Mouse (Mus musculus) cortical plate, adult 2 months (tissue): ENCODE measurements around the gene Bmp2k. TPM values are rescaled to one million over a fixed set of nuclear protein-coding genes. Genes with fewer than 3 reads are reported as not detected.
"Not testable (repeated sequence)": the region's sequence is repeated elsewhere in the genome, so short reads cannot be mapped to it uniquely, and the experiment has no call there.

Experiments
- H3K27ac ChIP-seq: fragments of 200-500 bp; 2 replicates; pipeline ENCODE4 v1.5.1; 2012; ENCODE audit warnings: low read length, control low read depth, inconsistent platforms; ENCODE audit not compliant: insufficient read depth
- H3K4me1 ChIP-seq: fragments of 200-500 bp; 2 replicates; pipeline ENCODE4 v1.6.1; 2011; ENCODE audit warnings: low read length; ENCODE audit not compliant: control insufficient read depth, insufficient read depth
- H3K4me3 ChIP-seq: fragments of 200-500 bp; 2 replicates; pipeline ENCODE4 v1.5.1; 2011; ENCODE audit warnings: mild to moderate bottlenecking, low read length, control low read depth; ENCODE audit not compliant: insufficient read depth
- CTCF ChIP-seq: fragments of 200-500 bp; IDR thresholded peaks from 2 replicates; pipeline ENCODE4 v1.5.1; 2011; ENCODE audit warnings: mild to moderate bottlenecking, control low read depth, low read length; ENCODE audit not compliant: insufficient read depth; ENCODE audit errors: extremely low read depth
- POLR2A ChIP-seq: fragments of 200-500 bp; IDR thresholded peaks from 2 replicates; pipeline ENCODE4 v1.6.1; 2011; ENCODE audit warnings: mild to moderate bottlenecking, low read length, control low read depth; ENCODE audit not compliant: insufficient read depth; ENCODE audit errors: extremely low read depth
- polyA plus RNA-seq: library from polyadenylated mRNA; depleted of rRNA; stranded (reverse); fragments of >200 nt; gene quantifications from 2 replicates; pipeline ENCODE4 v1.2.3, GENCODE M21; 2012

The Bmp2k gene
- polyA plus RNA-seq, 1 experiment, result 10.5 TPM

DNA sequence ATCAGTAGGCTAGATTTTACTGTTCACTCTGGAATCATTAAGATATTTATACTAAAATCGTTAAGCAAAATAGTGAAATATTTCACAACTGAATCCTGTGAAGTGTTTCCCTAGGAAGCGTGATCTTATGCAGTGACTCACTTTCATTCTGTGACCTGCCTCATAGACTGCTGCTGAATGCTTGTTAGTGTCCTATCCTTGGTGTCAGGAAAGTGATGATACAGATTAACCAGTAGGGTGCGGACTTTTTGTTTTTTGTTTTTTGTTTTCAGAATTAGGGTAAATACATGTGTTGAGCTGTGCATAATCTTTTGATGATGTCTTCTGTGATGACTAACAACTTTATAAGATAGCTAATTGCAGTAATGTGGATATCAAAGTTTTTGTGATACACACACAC lies 9.4 kb downstream of the Bmp2k start:
- H3K27ac ChIP-seq, result no peak overlapping the region
- H3K4me1 ChIP-seq, result no peaks in the 10 kb centered on the region
- TF ChIP-seq CTCF (no peak), POLR2A (no peak)
- H3K4me3 ChIP-seq, result no peak overlapping the region

DNA sequence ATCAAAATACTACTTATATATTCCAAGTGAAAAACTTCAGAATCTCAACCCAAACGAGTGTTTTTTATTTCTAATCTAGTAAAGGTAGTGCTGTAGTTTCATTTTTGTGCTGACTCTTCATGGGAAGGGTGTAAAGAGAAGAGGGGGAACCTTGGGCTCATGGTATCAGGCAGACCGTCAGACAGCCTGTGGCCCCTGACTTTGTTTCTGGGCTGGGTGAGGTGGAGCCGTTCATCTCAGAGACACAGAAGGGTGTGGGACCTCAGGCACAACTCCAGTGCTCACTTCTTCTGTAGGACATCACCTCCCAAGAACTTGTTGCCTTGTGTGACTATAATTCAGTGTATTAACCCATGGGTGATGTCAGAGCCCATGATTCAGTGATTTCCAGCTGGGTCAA lies 10.0 kb downstream of the Bmp2k start:
- Histone ChIP-seq H3K4me3 (no peak overlapping the region), H3K27ac (no peak overlapping the region), H3K4me1 (no peaks in the 10 kb centered on the region)
- TF ChIP-seq POLR2A (no peak), CTCF (no peak)

- H3K27ac ChIP-seq, H3K4me3 ChIP-seq, H3K4me1 ChIP-seq: not testable (repeated sequence)
Measured at GRCm38 (mm10) chr5:97009140-97009539, 11.7 kb downstream of the Bmp2k start.

GRCm38 (mm10) chr5:97009601-97010335 lies 12.3 kb downstream of the Bmp2k start:
- no peaks in the 10 kb centered on the region for H3K4me1 ChIP-seq
- TF ChIP-seq POLR2A (no peak), CTCF (no peak)
- H3K27ac ChIP-seq, result no peak overlapping the region
- no peak overlapping the region for H3K4me3 ChIP-seq

DNA sequence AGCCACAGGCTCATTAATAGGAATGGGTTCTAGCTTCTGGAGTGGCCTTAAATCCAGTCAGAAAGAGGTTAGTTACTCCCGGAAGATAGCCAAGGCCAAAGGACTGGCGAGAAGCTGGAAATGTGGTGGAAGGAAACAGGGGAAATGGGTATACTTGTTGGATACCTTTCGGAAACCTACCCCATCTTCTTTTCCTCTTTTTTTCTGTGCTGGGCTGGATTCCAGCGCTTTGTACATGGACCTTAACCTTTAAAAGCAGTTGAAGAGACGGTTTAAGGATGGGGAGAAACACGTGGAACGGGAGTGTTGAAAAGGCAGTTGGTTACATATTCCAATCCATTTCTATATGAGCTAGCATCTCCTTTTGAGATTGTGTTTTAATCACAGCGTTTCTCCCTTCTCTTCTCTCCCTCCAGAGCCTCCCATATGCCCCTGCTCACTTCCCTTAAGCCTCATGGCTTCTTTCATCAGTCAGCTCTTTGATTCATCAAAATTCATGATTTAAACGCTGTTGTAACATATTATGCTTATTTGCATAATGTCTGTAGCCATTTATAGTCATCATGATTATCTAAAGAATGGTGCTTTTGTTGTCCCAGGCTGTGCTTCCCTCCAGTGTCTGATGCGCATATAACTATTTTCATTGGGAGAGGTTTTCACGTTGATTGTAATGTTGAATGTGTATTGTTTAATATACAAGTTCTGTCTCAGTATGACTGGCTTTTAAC lies 18.5 kb downstream of the Bmp2k start:
- Histone ChIP-seq H3K27ac (no peak overlapping the region), H3K4me3 (no peak overlapping the region), H3K4me1 (peaks cover 2% of the 10 kb centered on the region; the same call in 1 of the 2 replicates)
- no peak for TF ChIP-seq CTCF
- no peak for TF ChIP-seq POLR2A

- Histone ChIP-seq H3K4me3 (no peak overlapping the region), H3K27ac (no peak overlapping the region), H3K4me1 (peaks cover 2% of the 10 kb centered on the region; the same call in 1 of the 2 replicates)
- TF ChIP-seq CTCF (no peak), POLR2A (no peak)
Measured at GRCm38 (mm10) chr5:97016842-97017577, 19.5 kb downstream of the Bmp2k start.

GRCm38 (mm10) chr5:97022305-97023278 lies 25.1 kb downstream of the Bmp2k start:
- H3K27ac ChIP-seq, result no peak overlapping the region
- no peak overlapping the region for H3K4me3 ChIP-seq
- H3K4me1 ChIP-seq, result no peaks in the 10 kb centered on the region
- TF ChIP-seq CTCF (no peak), POLR2A (no peak)

- no peak overlapping the region for H3K4me3 ChIP-seq
- no peaks in the 10 kb centered on the region for H3K4me1 ChIP-seq
- TF ChIP-seq POLR2A (no peak), CTCF (no peak)
- H3K27ac ChIP-seq, result no peak overlapping the region
Measured at GRCm38 (mm10) chr5:97024834-97025233, 27.3 kb downstream of the Bmp2k start.

GRCm38 (mm10) chr5:97025650-97026049 lies 28.2 kb downstream of the Bmp2k start:
- TF ChIP-seq CTCF, result no peak
- Histone ChIP-seq H3K4me1 (no peaks in the 10 kb centered on the region), H3K27ac (no peak overlapping the region), H3K4me3 (no peak overlapping the region)
